Mouse (Mus musculus) kidney, adult 2 months (tissue): ENCODE results near the gene Hadhb.

Experiments used
- CTCF ChIP-seq: fragments of 200-500 bp; conservative IDR thresholded peaks from 2 replicates; pipeline ENCODE4 v1.5.1; 2011; ENCODE audit warnings: low read depth, mild to moderate bottlenecking, control low read depth, low read length, moderate library complexity, mixed read lengths; ENCODE audit not compliant: insufficient read depth, insufficient read length
- POLR2A ChIP-seq: fragments of 200-500 bp; IDR thresholded peaks from one replicate; pipeline ENCODE4 v1.6.1; 2011; ENCODE audit warnings: low read depth, low read length, control low read depth

- TF ChIP-seq POLR2A (no peak), CTCF (no peak)
These were observed 78.9 kb downstream of the Hadhb start for GRCm38 (mm10) chr5:30233979-30234378.
